Mouse (Mus musculus): Measurements from ENCODE around the gene Abcc1.

- no peak for TF ChIP-seq CTCF (IDR thresholded peaks at IDR 0.05; ENCODE audit: extremely low read depth, insufficient read length, insufficient replicate concordance, low read depth, low read length)
- no peak for TF ChIP-seq POLR2A (IDR thresholded peaks at IDR 0.05; ENCODE audit: low read depth, low read length)
Measured at GRCm38 (mm10) chr16:14320494-14320893, 40.9 kb upstream of the Abcc1 start.

Data from small intestine, adult 2 months (tissue).